Mouse (Mus musculus) E14TG2a.4 (cell line): ENCODE data around the gene Ube2l3.

Source experiments
- CTCF ChIP-seq: conservative IDR thresholded peaks from 2 replicates; pipeline ENCODE4 v1.5.1; 2014; ENCODE audit warnings: low read length
- NANOG ChIP-seq: IDR thresholded peaks from 2 replicates; pipeline ENCODE4 v1.6.1; 2014; ENCODE audit warnings: borderline replicate concordance, low read length, mixed read lengths

GRCm38 (mm10) chr16:17201977-17202376 is 472 bp downstream of the Ube2l3 start:
- TF ChIP-seq CTCF, result no peak
- no peak for TF ChIP-seq NANOG
